Mouse (Mus musculus) bone marrow macrophage, adult 2 months (primary cell): ENCODE data around the gene Fut8. TPM values are rescaled to one million over a fixed set of nuclear protein-coding genes. Genes with fewer than 3 reads are reported as not detected.

Experiments
- H3K27ac ChIP-seq: 2 replicates; pipeline ENCODE4 v1.5.1; 2012; ENCODE audit warnings: low read depth, low read length; ENCODE audit not compliant: insufficient read depth
- H3K4me1 ChIP-seq: 2 replicates; pipeline ENCODE4 v1.6.1; 2012; ENCODE audit warnings: low read length; ENCODE audit not compliant: control insufficient read depth, insufficient read depth
- H3K4me3 ChIP-seq: 2 replicates; pipeline ENCODE4 v1.5.1; 2012; ENCODE audit warnings: mild to moderate bottlenecking, low read length, moderate library complexity; ENCODE audit not compliant: insufficient read depth
- CTCF ChIP-seq: IDR thresholded peaks from 2 replicates; pipeline ENCODE4 v1.5.1; 2012; ENCODE audit warnings: low read depth, mild to moderate bottlenecking, low read length, moderate library complexity
- POLR2A ChIP-seq: IDR thresholded peaks from 2 replicates; pipeline ENCODE4 v1.6.1; 2012; ENCODE audit warnings: mild to moderate bottlenecking, low read depth, low read length, borderline replicate concordance
- polyA plus RNA-seq: library from polyadenylated mRNA; stranded (reverse); fragments of >200 nt; gene quantifications from 2 replicates; pipeline ENCODE4 v1.2.4, GENCODE M21; 2012; ENCODE audit not compliant: missing spikeins, insufficient read depth, insufficient read length

Gene Fut8
- polyA plus RNA-seq, 1 experiment = 19.5 TPM

DNA sequence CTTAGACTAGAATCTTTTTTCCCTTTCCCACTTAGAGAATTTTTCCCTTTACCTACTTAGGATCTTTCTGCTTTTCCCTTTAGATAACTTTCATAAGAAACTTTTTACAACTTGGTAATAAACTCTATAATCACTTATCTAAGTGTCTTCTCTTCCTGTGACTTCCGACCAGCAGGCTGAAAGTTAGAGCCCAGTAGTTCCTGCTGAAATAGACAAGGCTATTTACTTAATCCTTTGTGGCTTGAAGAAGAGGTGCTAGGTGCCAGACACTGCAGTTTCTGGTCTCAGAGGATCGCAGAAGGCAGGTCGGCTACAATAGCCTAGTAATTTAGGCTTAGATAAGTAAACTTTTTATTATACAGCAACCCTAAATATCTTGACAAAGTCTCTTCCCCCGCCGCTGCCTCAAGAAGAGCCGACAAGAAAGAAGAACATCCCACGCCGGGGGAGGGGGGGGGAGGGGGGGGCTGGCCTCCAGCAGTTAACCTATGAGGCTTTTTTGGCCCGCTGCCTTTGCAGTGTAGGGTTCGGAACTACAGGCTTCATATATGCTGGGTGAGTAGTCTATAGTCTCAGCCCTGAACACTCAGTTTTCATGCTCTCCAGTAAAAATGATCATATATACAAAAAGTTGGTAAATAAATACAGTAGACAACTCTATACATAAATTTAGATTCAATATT lies 36.3 kb upstream of the Fut8 start:
- Histone ChIP-seq H3K4me3 (no peak overlapping the region), H3K27ac (no peak overlapping the region), H3K4me1 (peaks cover 2% of the 10 kb centered on the region; the same call in 1 of the 2 replicates)
- TF ChIP-seq CTCF (no peak), POLR2A (no peak)

DNA sequence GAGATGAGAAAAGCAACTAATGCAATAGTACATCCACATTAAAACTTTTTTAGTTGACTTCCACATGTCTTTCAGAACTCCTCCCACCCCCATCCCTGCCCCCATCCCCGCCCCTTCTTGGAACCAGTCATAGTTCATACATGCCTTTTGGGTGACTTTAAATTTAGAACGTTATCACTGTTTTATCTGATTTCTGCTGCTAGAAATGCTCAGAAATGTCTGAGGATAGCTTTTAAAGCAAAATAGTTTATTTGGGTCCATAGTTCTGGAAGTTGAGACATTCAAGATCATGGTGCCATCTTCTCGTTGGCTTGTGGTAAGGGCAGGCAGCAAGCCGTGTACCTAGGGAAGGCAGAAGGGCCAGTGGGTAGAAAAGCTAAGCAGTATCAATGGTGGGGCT lies 34.8 kb upstream of the Fut8 start:
- TF ChIP-seq POLR2A (no peak), CTCF (no peak)

DNA sequence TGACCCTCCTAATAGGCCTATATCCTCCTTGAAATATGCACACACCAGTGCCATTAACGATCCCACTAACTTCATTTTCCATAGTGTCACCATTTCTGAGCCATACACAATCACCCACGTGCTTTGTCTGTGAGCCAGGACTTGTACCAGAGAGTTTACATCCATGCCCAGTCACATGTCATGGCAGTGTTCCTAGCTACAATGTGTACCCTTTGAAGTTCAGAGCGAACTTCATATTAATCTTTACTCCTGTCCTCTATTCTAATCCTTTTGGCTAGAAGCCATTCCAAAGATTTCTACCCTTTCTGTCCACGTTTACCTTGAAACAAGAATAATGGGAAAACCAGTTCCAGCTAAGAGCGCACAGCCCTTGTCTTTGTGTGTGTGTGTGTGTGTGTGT lies 31.1 kb upstream of the Fut8 start:
- H3K4me1 ChIP-seq = no peaks in the 10 kb centered on the region
- no peak overlapping the region for H3K27ac ChIP-seq
- TF ChIP-seq CTCF = no peak
- no peak for TF ChIP-seq POLR2A
- no peak overlapping the region for H3K4me3 ChIP-seq

More for the DNA sequence above, 34.8 kb upstream of the Fut8 start:
- no peak overlapping the region for H3K27ac ChIP-seq
- peaks cover 2% of the 10 kb centered on the region; the same call in 1 of the 2 replicates for H3K4me1 ChIP-seq
- H3K4me3 ChIP-seq = no peak overlapping the region

DNA sequence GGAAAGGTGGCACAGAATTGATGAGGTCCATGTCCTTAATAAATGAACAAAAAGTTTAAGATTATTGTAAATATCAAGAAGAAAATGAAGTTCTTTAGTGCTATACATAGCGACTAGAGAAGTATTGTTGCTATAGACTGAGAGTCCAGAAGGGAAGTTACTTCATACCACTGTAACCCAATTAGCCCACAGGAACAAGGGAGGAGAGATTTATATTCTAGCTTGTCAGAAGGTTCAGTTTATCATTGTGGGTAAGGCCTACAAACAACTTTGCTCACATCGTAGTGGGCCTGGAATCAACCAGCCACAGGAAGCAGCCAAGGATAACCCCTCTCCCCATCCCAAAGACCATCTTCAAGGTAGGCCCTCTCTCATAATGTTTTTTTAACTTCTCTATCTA lies 29.9 kb upstream of the Fut8 start:
- Histone ChIP-seq H3K27ac (no peak overlapping the region), H3K4me1 (no peaks in the 10 kb centered on the region), H3K4me3 (no peak overlapping the region)
- TF ChIP-seq CTCF (no peak), POLR2A (no peak)

DNA sequence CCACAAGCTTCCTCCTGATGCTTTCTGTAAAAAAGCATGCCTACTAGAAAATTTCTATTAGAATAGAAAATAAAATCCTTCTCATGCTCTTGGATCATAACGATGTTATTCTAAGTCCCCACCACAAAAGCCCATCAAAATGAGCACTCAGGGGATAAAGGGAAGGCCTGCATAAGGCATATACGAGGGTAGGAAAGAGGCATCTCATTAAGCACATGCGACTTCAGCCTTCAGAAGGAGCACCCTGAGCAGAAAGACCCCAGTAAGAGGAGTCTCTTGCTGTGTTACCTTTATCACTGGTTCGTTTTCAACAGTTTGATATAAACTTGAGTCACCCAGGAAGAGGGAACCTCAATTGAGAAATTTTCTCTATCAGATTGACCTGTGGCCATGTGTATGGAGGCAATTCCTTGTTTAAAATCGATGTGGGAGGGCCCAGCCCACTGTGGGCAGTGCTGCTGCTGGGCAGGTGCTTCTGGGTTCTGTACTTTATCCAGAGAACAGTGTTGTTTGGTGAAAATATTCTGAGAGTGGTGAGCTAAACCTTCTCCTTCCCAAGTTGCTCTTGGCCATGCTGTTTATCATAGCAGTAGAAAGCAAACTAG lies 29.2 kb upstream of the Fut8 start:
- TF ChIP-seq POLR2A = no peak
- no peak for TF ChIP-seq CTCF
- Histone ChIP-seq H3K4me3 (no peak overlapping the region), H3K27ac (no peak overlapping the region), H3K4me1 (no peaks in the 10 kb centered on the region)

DNA sequence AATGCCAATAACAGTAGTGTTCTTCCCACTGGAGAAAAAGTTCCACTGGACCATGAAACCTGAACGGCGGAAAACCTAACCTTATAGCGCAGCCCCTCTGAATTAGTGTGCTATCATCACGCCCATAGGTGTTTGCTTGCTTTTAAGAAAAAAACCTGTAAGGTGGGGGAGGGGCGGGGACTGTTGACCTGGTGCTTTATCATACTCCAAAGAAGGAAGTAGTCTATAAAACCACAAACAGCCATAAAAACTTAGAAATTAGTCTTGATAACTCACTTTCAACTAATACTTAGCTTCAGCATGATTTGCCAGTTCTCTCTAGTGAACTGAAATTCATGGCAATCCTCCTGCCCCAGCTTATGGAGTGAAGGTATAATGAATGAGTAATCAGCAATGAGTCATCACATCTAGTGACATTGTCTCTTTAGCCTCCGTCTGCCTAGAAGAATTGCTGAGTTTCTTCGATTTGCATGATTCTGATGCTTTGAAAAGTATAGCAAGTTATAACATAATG lies 26.2 kb upstream of the Fut8 start:
- Histone ChIP-seq H3K4me1 (peaks cover 4% of the 10 kb centered on the region; the same call in 1 of the 2 replicates), H3K4me3 (no peak overlapping the region), H3K27ac (no peak overlapping the region)
- TF ChIP-seq POLR2A = no peak
- TF ChIP-seq CTCF = no peak

DNA sequence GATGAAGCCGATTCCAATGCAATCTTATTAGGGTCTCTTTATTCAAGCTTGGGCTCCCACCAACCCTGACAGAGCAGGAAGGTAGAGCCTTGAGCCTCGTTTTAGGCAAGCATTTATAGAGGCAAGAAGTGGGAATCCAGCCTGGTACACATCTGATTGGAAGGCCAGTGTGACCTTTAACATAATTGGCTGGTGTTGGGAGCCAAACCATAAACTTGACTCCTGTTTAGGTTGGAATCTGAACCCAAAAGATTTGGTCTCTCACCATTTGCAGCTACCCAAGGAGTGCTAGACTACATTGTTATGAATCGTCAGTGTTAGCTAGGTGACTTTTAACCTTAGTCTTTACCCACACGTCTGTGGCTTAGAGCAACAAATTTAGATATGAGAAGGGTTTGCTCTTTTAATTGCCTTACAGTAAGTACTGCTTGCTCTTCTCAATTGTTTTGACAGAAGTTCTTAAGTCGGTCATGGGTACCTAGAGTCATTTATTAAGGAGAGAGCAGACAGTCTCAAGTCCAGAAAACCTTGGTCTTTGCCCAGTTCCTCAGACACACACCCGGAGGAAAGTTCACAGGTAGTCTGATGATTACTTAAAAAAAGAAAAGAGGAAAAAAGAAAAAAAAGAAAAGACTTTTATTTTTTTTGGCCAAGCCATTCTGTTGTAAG lies 23.9 kb upstream of the Fut8 start:
- Histone ChIP-seq H3K4me3 (no peak overlapping the region), H3K4me1 (peaks cover 6% of the 10 kb centered on the region; the same call in 1 of the 2 replicates), H3K27ac (no peak overlapping the region)
- TF ChIP-seq CTCF = no peak
- no peak for TF ChIP-seq POLR2A

DNA sequence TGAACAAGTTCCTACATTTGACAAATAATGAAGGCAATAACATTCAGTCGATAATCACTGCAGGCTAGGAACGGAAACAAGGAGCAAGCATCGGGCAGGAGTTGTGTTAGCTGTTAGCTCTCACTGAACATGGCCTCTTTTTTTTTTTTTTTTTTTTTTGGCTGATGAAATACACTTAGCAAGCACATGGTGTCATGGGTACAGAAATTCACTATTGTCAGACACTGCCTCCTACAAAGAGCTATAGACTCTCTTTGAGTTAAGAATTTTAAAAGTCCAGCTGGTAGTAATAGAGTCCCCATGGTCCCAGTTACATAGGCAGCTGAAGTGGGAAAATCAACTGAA lies 23.4 kb upstream of the Fut8 start:
- H3K4me1 ChIP-seq = peaks cover 6% of the 10 kb centered on the region; the same call in 1 of the 2 replicates
- TF ChIP-seq CTCF (no peak), POLR2A (no peak)
- no peak overlapping the region for H3K27ac ChIP-seq
- no peak overlapping the region for H3K4me3 ChIP-seq

DNA sequence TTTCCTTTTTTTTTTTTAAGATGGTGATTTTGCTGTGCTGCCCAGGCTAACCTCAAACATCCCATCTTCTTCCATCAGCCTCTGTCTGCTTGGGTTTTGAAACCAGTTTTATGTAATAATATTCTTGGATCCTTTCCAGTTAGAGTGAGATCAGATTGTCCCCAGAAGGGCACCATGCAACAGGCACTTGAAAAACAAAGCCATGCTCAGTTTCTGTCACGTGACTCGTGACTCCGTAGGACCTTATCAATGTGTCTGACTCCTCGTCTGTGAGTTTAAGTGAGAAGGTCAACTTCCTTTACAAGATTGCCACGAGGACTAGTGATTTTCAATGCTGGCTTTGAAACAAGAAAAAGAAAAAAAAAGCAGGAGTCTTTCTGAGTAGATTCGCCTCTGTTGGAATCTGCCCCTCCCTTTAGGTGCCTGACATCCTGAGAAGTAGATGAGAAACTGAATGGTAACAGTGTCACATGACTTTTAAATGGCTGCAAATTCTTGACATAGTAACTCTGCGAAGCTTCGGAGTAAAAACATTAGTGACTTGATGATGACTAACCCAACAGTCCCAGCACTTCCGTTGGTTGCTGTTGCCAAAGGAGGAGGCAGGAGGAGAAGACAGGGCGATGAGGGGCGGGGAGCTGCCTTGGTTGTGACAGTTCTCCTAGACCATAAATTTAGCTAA lies 21.3 kb upstream of the Fut8 start:
- H3K27ac ChIP-seq = peak overlapping the region; percentile 12; the same call in 1 of the 2 replicates
- TF ChIP-seq POLR2A = no peak
- TF ChIP-seq CTCF = no peak
- H3K4me1 ChIP-seq = peaks cover 6% of the 10 kb centered on the region; the same call in 1 of the 2 replicates
- H3K4me3 ChIP-seq = peak overlapping the region; percentile 32
